Mouse (Mus musculus) MEL (cell line): ENCODE data around the gene Hic1.

ENCODE experiments used
- CTCF ChIP-seq, 3 experiments: IDR thresholded peaks in 2 of 3; conservative IDR thresholded peaks in 1 of 3; 2 replicates each; pipeline ENCODE4 v1.5.1; 2011 to 2012; ENCODE audit warnings: low read length in 3 of 3, low read depth in 2 of 3, mild to moderate bottlenecking in 2 of 3, improper control_type of control experiment in 1 of 3, inconsistent platforms in 1 of 3, mixed read lengths in 1 of 3, moderate library complexity in 1 of 3; ENCODE audit not compliant: control insufficient read depth in 1 of 3, insufficient read depth in 1 of 3, poor library complexity in 1 of 3, severe bottlenecking in 1 of 3
- E2F4 ChIP-seq: IDR thresholded peaks from 2 replicates; pipeline ENCODE4 v1.6.1; 2011; ENCODE audit warnings: low read depth, low read length, improper control_type of control experiment, borderline replicate concordance
- ELF1 ChIP-seq: IDR thresholded peaks from 2 replicates; pipeline ENCODE4 v1.6.1; 2014; ENCODE audit warnings: low read depth, mild to moderate bottlenecking, inconsistent platforms, low read length, improper control_type of control experiment, moderate library complexity
- ETS1 ChIP-seq: IDR thresholded peaks from 2 replicates; pipeline ENCODE4 v1.6.1; 2012; ENCODE audit warnings: low read depth, mild to moderate bottlenecking, inconsistent platforms, low read length, improper control_type of control experiment, moderate library complexity
- GATA1 ChIP-seq: IDR thresholded peaks from 2 replicates; pipeline ENCODE4 v1.6.1; 2011; ENCODE audit warnings: low read depth, low read length, improper control_type of control experiment
- MXI1 ChIP-seq: IDR thresholded peaks from 2 replicates; pipeline ENCODE4 v1.6.1; 2011; ENCODE audit warnings: mild to moderate bottlenecking, low read depth, low read length, improper control_type of control experiment
- NELFE ChIP-seq: IDR thresholded peaks from 2 replicates; pipeline ENCODE4 v1.6.1; 2011; ENCODE audit warnings: low read depth, low read length, improper control_type of control experiment
- POLR2A ChIP-seq, 2 experiments: IDR thresholded peaks; 2 replicates each; pipeline ENCODE4 v1.6.1; 2011 to 2012; ENCODE audit warnings: low read length in 2 of 2, mild to moderate bottlenecking in 2 of 2, control low read depth in 1 of 2, improper control_type of control experiment in 1 of 2, low read depth in 1 of 2, moderate library complexity in 1 of 2; ENCODE audit not compliant: control insufficient read depth in 1 of 2, insufficient read depth in 1 of 2, poor library complexity in 1 of 2
- POLR2AphosphoS2 ChIP-seq: IDR thresholded peaks from 2 replicates; pipeline ENCODE4 v1.6.1; 2011; ENCODE audit warnings: low read length, improper control_type of control experiment
- POLR2AphosphoS5 ChIP-seq: IDR thresholded peaks from 2 replicates; pipeline ENCODE4 v1.6.1; 2012; ENCODE audit warnings: low read depth, borderline replicate concordance, mild to moderate bottlenecking, inconsistent platforms, low read length, moderate library complexity, mixed read lengths
- SIN3A ChIP-seq: IDR thresholded peaks from 2 replicates; pipeline ENCODE4 v1.6.1; 2012; ENCODE audit warnings: low read length, improper control_type of control experiment, inconsistent platforms
- USF2 ChIP-seq, 2 experiments: IDR thresholded peaks; 2 replicates each; pipeline ENCODE4 v1.6.1; 2011 to 2012; ENCODE audit warnings: improper control_type of control experiment in 2 of 2, low read length in 2 of 2, borderline replicate concordance in 1 of 2, inconsistent platforms in 1 of 2, low read depth in 1 of 2, mild to moderate bottlenecking in 1 of 2; ENCODE audit not compliant: insufficient read depth in 1 of 2

- TF ChIP-seq SIN3A (peak; percentile 79), MXI1 (peak; percentile 44; the same call in 1 of the 2 replicates), GATA1 (no peak), ELF1 (peak; percentile 87), CTCF (IDR thresholded peaks at IDR 0.05 in 2 of 3, conservative IDR thresholded peaks at IDR 0.05 in 1 of 3; ENCODE audit: control insufficient read depth in 1 of 3, insufficient read depth in 1 of 3, low read depth in 2 of 3, low read length in 3 of 3, poor library complexity in 1 of 3, severe bottlenecking in 1 of 3) (peak; percentile 77 to 92 (median 87)), POLR2A (IDR thresholded peaks at IDR 0.05; ENCODE audit: control insufficient read depth in 1 of 2, insufficient read depth in 1 of 2, low read depth in 1 of 2, low read length in 2 of 2, poor library complexity in 1 of 2) (peak; percentile 90 to 96), E2F4 (no peak), POLR2AphosphoS5 (no peak), USF2 (IDR thresholded peaks at IDR 0.05; ENCODE audit: borderline replicate concordance in 1 of 2, insufficient read depth in 1 of 2, low read depth in 1 of 2, low read length in 2 of 2) (no peak), ETS1 (no peak), POLR2AphosphoS2 (peak; percentile 94), NELFE (peak; percentile 93)
Measured at GRCm38 (mm10) chr11:75178672-75179208, 9.4 kb upstream of the Hic1 start, which contains the start of gene Ovca2.
